Mouse (Mus musculus) lung, embryonic 14.5 days (tissue): ENCODE data around the gene Rab24. TPM values are rescaled to one million over a fixed set of nuclear protein-coding genes. Genes with fewer than 3 reads are reported as not detected.

Source experiments
- ATAC-seq: fragments of 200-750 bp; cut with Nextera tagmentation; 2 replicates; pipeline ENCODE4 v1.8.0; 2017; ENCODE audit warnings: mild to moderate bottlenecking, moderate TSS enrichment, moderate library complexity; ENCODE audit not compliant: insufficient read depth
- DNase-seq: peaks from one replicate; pipeline ENCODE4 v3.0.0-alpha.2; 2015
- H3K27ac ChIP-seq: fragments of 300-500 bp; sonication (generic); 2 replicates; pipeline ENCODE4 v1.5.1; 2014; ENCODE audit warnings: low read depth, mild to moderate bottlenecking, moderate library complexity
- H3K27me3 ChIP-seq: fragments of 300-500 bp; sonication (generic); 2 replicates; pipeline ENCODE4 v1.6.1; 2014; ENCODE audit warnings: low read length, control low read depth; ENCODE audit not compliant: insufficient read depth
- H3K36me3 ChIP-seq: fragments of 300-500 bp; sonication (generic); 2 replicates; pipeline ENCODE4 v1.6.1; 2014; ENCODE audit warnings: control low read depth; ENCODE audit not compliant: insufficient read depth
- H3K4me1 ChIP-seq: fragments of 300-500 bp; sonication (generic); 2 replicates; pipeline ENCODE4 v1.6.1; 2014; ENCODE audit warnings: antibody characterized with exemption, control low read depth; ENCODE audit not compliant: insufficient read depth
- H3K4me2 ChIP-seq: fragments of 300-500 bp; sonication (generic); 2 replicates; pipeline ENCODE4 v1.6.1; 2014; ENCODE audit warnings: mild to moderate bottlenecking
- H3K4me3 ChIP-seq: fragments of 300-500 bp; sonication (generic); 2 replicates; pipeline ENCODE4 v1.5.1; 2014; ENCODE audit warnings: low read depth, low read length
- H3K9ac ChIP-seq: fragments of 300-500 bp; sonication (generic); 2 replicates; pipeline ENCODE4 v1.6.1; 2014
- H3K9me3 ChIP-seq: fragments of 300-500 bp; sonication (generic); 2 replicates; pipeline ENCODE4 v1.6.1; 2016; ENCODE audit warnings: low read depth, low read length, control low read depth
- CTCF ChIP-seq: IDR thresholded peaks from 2 replicates; pipeline ENCODE4 v1.5.1; 2016; ENCODE audit warnings: antibody characterized with exemption, low read depth
- WGBS: fragments of 180-500 bp; shearing (Covaris S2); extraction: QIAGEN DNeasy Blood & Tissue Kit; methylation state at CpG from one replicate; pipeline ENCODE4 v1.1.7; 2014; 5-methylcytosine and 5-hydroxymethylcytosine counted together
- polyA plus RNA-seq: library from polyadenylated mRNA; unstranded; fragments of >200 nt; fragmentation: Nextera tagmentation; extraction: Ambion mirVana; gene quantifications from 2 replicates; pipeline ENCODE4 v1.2.1, GENCODE M21; 2014

Gene Rab24
- polyA plus RNA-seq, 1 experiment from 2014 or later = 80.9 TPM

GRCm38 (mm10) chr13:55277646-55278045 is 44.1 kb downstream of the Rab24 start:
- H3K36me3 ChIP-seq = peaks cover 71% of the 10 kb centered on the region
- H3K27me3 ChIP-seq = no peaks in the 10 kb centered on the region
- no peaks in the 10 kb centered on the region for H3K4me1 ChIP-seq
- no peak overlapping the region for H3K4me3 ChIP-seq
- H3K9ac ChIP-seq = no peak overlapping the region
- H3K9me3 ChIP-seq = no peaks in the 10 kb centered on the region
- no peak overlapping the region for H3K27ac ChIP-seq
- TF ChIP-seq CTCF = no peak
- 87% methylated on average over 5 of the region's 5 CpGs for WGBS
- H3K4me2 ChIP-seq = no peak overlapping the region
- DNase-seq (no peak), ATAC-seq (no peak)

GRCm38 (mm10) chr13:55277203-55277602 is 44.5 kb downstream of the Rab24 start:
- H3K4me3 ChIP-seq = no peak overlapping the region

More at GRCm38 (mm10) chr13:55277203-55277602, 44.5 kb downstream of the Rab24 start:
- no peaks in the 10 kb centered on the region for H3K4me1 ChIP-seq
- H3K36me3 ChIP-seq = peaks cover 71% of the 10 kb centered on the region
- H3K9ac ChIP-seq = no peak overlapping the region
- ATAC-seq (no peak), DNase-seq (no peak)
- H3K27me3 ChIP-seq = no peaks in the 10 kb centered on the region
- WGBS = 83% methylated on average over 5 of the region's 5 CpGs
- no peak for TF ChIP-seq CTCF
- no peak overlapping the region for H3K4me2 ChIP-seq
- no peaks in the 10 kb centered on the region for H3K9me3 ChIP-seq
- no peak overlapping the region for H3K27ac ChIP-seq

Other genes with a start within 250 kb of the Rab24 start
- gene Uimc1, start 221.6 kb downstream of the Rab24 start, polyA plus RNA-seq = 29.8 and 32.1 TPM in 2 replicates
- 22.3 and 25.0 TPM in 2 replicates for gene Zfp346, start 216.6 kb downstream of the Rab24 start, polyA plus RNA-seq
- gene Gm17617, start 188.4 kb downstream of the Rab24 start, polyA plus RNA-seq = not detected in 2 replicates
- gene Fgfr4, start 169.3 kb downstream of the Rab24 start, polyA plus RNA-seq = 14.6 and 17.3 TPM in 2 replicates
- 70.0 and 80.7 TPM in 2 replicates for gene Nsd1, start 112.2 kb downstream of the Rab24 start, polyA plus RNA-seq
- 546 and 576 TPM in 2 replicates for gene Prelid1, start 1.4 kb downstream of the Rab24 start, polyA plus RNA-seq
- gene Mxd3, start 7.9 kb upstream of the Rab24 start, polyA plus RNA-seq = 45.6 and 46.2 TPM in 2 replicates
- gene Lman2, start 40.8 kb upstream of the Rab24 start, polyA plus RNA-seq = 105 and 106 TPM in 2 replicates
- gene Rgs14, start 47.8 kb upstream of the Rab24 start, polyA plus RNA-seq = 0.69 and 1.0 TPM in 2 replicates
- gene Slc34a1, start 76.2 kb upstream of the Rab24 start, polyA plus RNA-seq = not detected in 2 replicates
- not detected in 2 replicates for gene Pfn3, start 93.3 kb upstream of the Rab24 start, polyA plus RNA-seq
- not detected in 2 replicates for gene F12, start 104.8 kb upstream of the Rab24 start, polyA plus RNA-seq
- 64.3 and 71.0 TPM in 2 replicates for gene Grk6, start 123.1 kb upstream of the Rab24 start, polyA plus RNA-seq
- gene Prr7, start 142.3 kb upstream of the Rab24 start, polyA plus RNA-seq = 0.46 and 0.53 TPM in 2 replicates
- gene Dbn1, start 166.2 kb upstream of the Rab24 start, polyA plus RNA-seq = 135 and 153 TPM in 2 replicates
- gene Pdlim7, start 191.7 kb upstream of the Rab24 start, polyA plus RNA-seq = 185 and 199 TPM in 2 replicates
- 2.0 and 2.6 TPM in 2 replicates for gene Dok3, start 207.3 kb upstream of the Rab24 start, polyA plus RNA-seq
- gene Ddx41, start 214.7 kb upstream of the Rab24 start, polyA plus RNA-seq = 74.8 and 75.5 TPM in 2 replicates
- gene Fam193b, start 249.2 kb upstream of the Rab24 start, polyA plus RNA-seq = 33.4 and 38.4 TPM in 2 replicates